Mouse (Mus musculus) midbrain, postnatal 0 days (tissue): ENCODE measurements around the gene Itgb2. TPM values are rescaled to one million over a fixed set of nuclear protein-coding genes. Genes with fewer than 3 reads are reported as not detected.

Source experiments
- ATAC-seq: fragments of 200-750 bp; cut with Nextera tagmentation; 2 replicates; pipeline ENCODE4 v1.8.0; 2017; ENCODE audit warnings: moderate number of reproducible peaks, mild to moderate bottlenecking, moderate TSS enrichment, moderate library complexity; ENCODE audit not compliant: low FRiP score
- DNase-seq: peaks from one replicate; pipeline ENCODE4 v3.0.0-alpha.2; 2015; ENCODE audit warnings: low spot score
- H3K27ac ChIP-seq: fragments of 300-500 bp; sonication (generic); 2 replicates; pipeline ENCODE4 v1.5.1; 2014; ENCODE audit warnings: low read depth, mild to moderate bottlenecking, low read length, mixed read lengths
- H3K27me3 ChIP-seq: fragments of 300-500 bp; sonication (generic); 2 replicates; pipeline ENCODE4 v1.6.1; 2014; ENCODE audit warnings: low read length, control low read depth, mixed read lengths; ENCODE audit not compliant: insufficient read depth
- H3K36me3 ChIP-seq: fragments of 300-500 bp; sonication (generic); 2 replicates; pipeline ENCODE4 v1.6.1; 2014; ENCODE audit warnings: low read length, control low read depth, mixed read lengths; ENCODE audit not compliant: insufficient read depth
- H3K4me1 ChIP-seq: fragments of 300-500 bp; sonication (generic); 2 replicates; pipeline ENCODE4 v1.6.1; 2014; ENCODE audit warnings: mild to moderate bottlenecking, control low read depth, antibody characterized with exemption, low read length, mixed read lengths; ENCODE audit not compliant: insufficient read depth
- H3K4me2 ChIP-seq: fragments of 300-500 bp; sonication (generic); 2 replicates; pipeline ENCODE4 v1.6.1; 2014; ENCODE audit warnings: low read depth, mild to moderate bottlenecking, low read length, mixed read lengths; ENCODE audit not compliant: poor library complexity, severe bottlenecking
- H3K4me3 ChIP-seq: fragments of 300-500 bp; sonication (generic); 2 replicates; pipeline ENCODE4 v1.5.1; 2014; ENCODE audit warnings: low read depth, mild to moderate bottlenecking, low read length, moderate library complexity
- H3K9ac ChIP-seq: fragments of 300-500 bp; sonication (generic); replicated peaks from 2 replicates; pipeline ENCODE4 v1.6.1; 2014; ENCODE audit warnings: mild to moderate bottlenecking, low read length, moderate library complexity, mixed read lengths; ENCODE audit not compliant: poor library complexity, severe bottlenecking
- H3K9me3 ChIP-seq: fragments of 300-500 bp; sonication (generic); 2 replicates; pipeline ENCODE4 v1.6.1; 2016; ENCODE audit warnings: low read length, control low read depth
- CTCF ChIP-seq: IDR thresholded peaks from 2 replicates; pipeline ENCODE4 v1.5.1; 2016; ENCODE audit warnings: antibody characterized with exemption, mild to moderate bottlenecking
- WGBS: fragments of 180-500 bp; shearing (Covaris S2); extraction: QIAGEN DNeasy Blood & Tissue Kit; methylation state at CpG from one replicate; pipeline ENCODE4 v1.1.7; 2014; 5-methylcytosine and 5-hydroxymethylcytosine counted together
- polyA plus RNA-seq: library from polyadenylated mRNA; unstranded; fragments of >200 nt; fragmentation: Nextera tagmentation; extraction: Ambion mirVana; gene quantifications from 2 replicates; pipeline ENCODE4 v1.2.1, GENCODE M21; 2015
- total RNA-seq: library from RNA; depleted of rRNA; stranded (reverse); fragments of >200 nt; gene quantifications from 2 replicates; pipeline ENCODE4 v1.2.3, GENCODE M21; 2014

Itgb2 gene
- total and polyA plus RNA-seq, 2 experiments from 2014 or later, result 0.55 to 1.2 TPM

- Histone ChIP-seq H3K4me3 (no peak overlapping the region), H3K4me2 (no peak overlapping the region), H3K4me1 (peaks cover 5% of the 10 kb centered on the region; the same call in 1 of the 2 replicates), H3K27me3 (no peaks in the 10 kb centered on the region), H3K27ac (no peak overlapping the region), H3K36me3 (peaks cover 36% of the 10 kb centered on the region), H3K9me3 (no peaks in the 10 kb centered on the region), H3K9ac (no peak overlapping the region)
- no peak for TF ChIP-seq CTCF
- ATAC-seq, result no peak
- DNase-seq, result no peak
- 83% methylated on average over 15 of the region's 15 CpGs for WGBS
Measured at GRCm38 (mm10) chr10:77510225-77510982, 19.6 kb upstream of the Itgb2 start.

GRCm38 (mm10) chr10:77515385-77516348, 14.4 kb upstream of the Itgb2 start, which contains the start of gene Fam207a:
Gene Fam207a (minus strand): TSS chr10:77515785.
- H3K27ac ChIP-seq, result peak within 1 kb of the TSS; percentile 80
- H3K27me3 ChIP-seq, result no peaks in the 10 kb centered on the region
- peak within 1 kb of the TSS; percentile 87 for H3K4me3 ChIP-seq
- WGBS, result 1% methylated on average over 75 of the region's 75 CpGs
- ATAC-seq, result peak; percentile 91
- peak; percentile 96 for DNase-seq
- H3K9ac ChIP-seq, result peak within 1 kb of the TSS; percentile 91
- peaks cover 9% of the 10 kb centered on the region; the same call in 1 of the 2 replicates for H3K4me1 ChIP-seq
- TF ChIP-seq CTCF, result no peak
- H3K36me3 ChIP-seq, result peaks cover 23% of the 10 kb centered on the region
- peak within 1 kb of the TSS; percentile 61 for H3K4me2 ChIP-seq
- no peaks in the 10 kb centered on the region for H3K9me3 ChIP-seq

GRCm38 (mm10) chr10:77516379-77516951, 13.6 kb upstream of the Itgb2 start:
- peak overlapping the region; percentile 61 for H3K4me2 ChIP-seq
- DNase-seq (no peak), ATAC-seq (0 out of 2 replicates have a peak, but pooled peaks have one; percentile 8)
- H3K4me3 ChIP-seq, result peak overlapping the region; percentile 87
- no peaks in the 10 kb centered on the region for H3K27me3 ChIP-seq
- WGBS, result 36% methylated on average over 14 of the region's 14 CpGs
- H3K4me1 ChIP-seq, result peaks cover 9% of the 10 kb centered on the region; the same call in 1 of the 2 replicates
- H3K9me3 ChIP-seq, result no peaks in the 10 kb centered on the region
- H3K27ac ChIP-seq, result peak overlapping the region; percentile 71
- H3K36me3 ChIP-seq, result peaks cover 15% of the 10 kb centered on the region
- H3K9ac ChIP-seq, result peak overlapping the region; percentile 46
- no peak for TF ChIP-seq CTCF

GRCm38 (mm10) chr10:77517066-77517620, 12.9 kb upstream of the Itgb2 start:
- Histone ChIP-seq H3K27me3 (no peaks in the 10 kb centered on the region), H3K27ac (no peak overlapping the region), H3K9me3 (no peaks in the 10 kb centered on the region), H3K36me3 (peaks cover 8% of the 10 kb centered on the region), H3K4me3 (no peak overlapping the region), H3K4me2 (no peak overlapping the region), H3K9ac (no peak overlapping the region), H3K4me1 (peaks cover 9% of the 10 kb centered on the region; the same call in 1 of the 2 replicates)
- DNase-seq, result peak; percentile 60
- TF ChIP-seq CTCF, result peak; percentile 91
- ATAC-seq, result no peak
- 20% methylated on average over 20 of the region's 20 CpGs for WGBS

- Histone ChIP-seq H3K36me3 (peaks cover 5% of the 10 kb centered on the region; the same call in 1 of the 2 replicates), H3K9ac (no peak overlapping the region), H3K4me3 (no peak overlapping the region), H3K9me3 (no peaks in the 10 kb centered on the region), H3K4me1 (peaks cover 9% of the 10 kb centered on the region; the same call in 1 of the 2 replicates), H3K27ac (no peak overlapping the region), H3K27me3 (no peaks in the 10 kb centered on the region), H3K4me2 (no peak overlapping the region)
- DNase-seq (no peak), ATAC-seq (no peak)
- 93% methylated on average over 5 of the region's 5 CpGs for WGBS
- no peak for TF ChIP-seq CTCF
Measured at GRCm38 (mm10) chr10:77517801-77518200, 12.3 kb upstream of the Itgb2 start.
